Mouse (Mus musculus) heart, embryonic 14.5 days (tissue): Measurements from ENCODE around the gene Xrra1. TPM values are rescaled to one million over a fixed set of nuclear protein-coding genes. Genes with fewer than 3 reads are reported as not detected.
A peak's percentile ranks its signal among the peaks of the same experiment; 100 is the strongest.
"Not testable (repeated sequence)": the region's sequence is repeated elsewhere in the genome, so short reads cannot be mapped to it uniquely, and the experiment has no call there.

Experiments
- ATAC-seq: fragments of 200-750 bp; cut with Nextera tagmentation; 2 replicates; pipeline ENCODE4 v1.8.0; 2017; ENCODE audit warnings: low read depth, moderate TSS enrichment; ENCODE audit not compliant: insufficient number of reproducible peaks, insufficient read depth, low FRiP score
- H3K27ac ChIP-seq, 2 experiments: fragments of 200-500 bp in 1 of 2; fragments of 300-500 bp in 1 of 2; sonication (generic) in 1 of 2; replicated peaks in 1 of 2; 2 replicates each; pipeline ENCODE4 v1.5.1; 2012 to 2014; ENCODE audit warnings: low read depth in 2 of 2, low read length in 2 of 2, control low read depth in 1 of 2, mild to moderate bottlenecking in 1 of 2, mixed read lengths in 1 of 2; ENCODE audit not compliant: control insufficient read depth in 1 of 2, insufficient read depth in 1 of 2
- H3K27me3 ChIP-seq: fragments of 300-500 bp; sonication (generic); 2 replicates; pipeline ENCODE4 v1.6.1; 2014; ENCODE audit warnings: mild to moderate bottlenecking, low read length, control low read depth; ENCODE audit not compliant: control insufficient read depth, insufficient read depth
- H3K36me3 ChIP-seq: fragments of 300-500 bp; sonication (generic); 2 replicates; pipeline ENCODE4 v1.6.1; 2014; ENCODE audit warnings: mild to moderate bottlenecking, control low read depth, low read length, mixed read lengths; ENCODE audit not compliant: control insufficient read depth, insufficient read depth
- H3K4me1 ChIP-seq, 2 experiments: fragments of 200-500 bp in 1 of 2; fragments of 300-500 bp in 1 of 2; sonication (generic) in 1 of 2; 2 replicates each; pipeline ENCODE4 v1.6.1; 2012 to 2014; ENCODE audit warnings: low read length in 2 of 2, control low read depth in 1 of 2, mixed read lengths in 1 of 2; ENCODE audit not compliant: control insufficient read depth in 2 of 2, insufficient read depth in 2 of 2
- H3K4me2 ChIP-seq: fragments of 300-500 bp; sonication (generic); 2 replicates; pipeline ENCODE4 v1.6.1; 2014; ENCODE audit warnings: mild to moderate bottlenecking, low read length
- H3K4me3 ChIP-seq, 2 experiments: fragments of 200-500 bp in 1 of 2; fragments of 300-500 bp in 1 of 2; sonication (generic) in 1 of 2; 2 replicates each; pipeline ENCODE4 v1.5.1; 2012 to 2014; ENCODE audit warnings: low read length in 2 of 2, mild to moderate bottlenecking in 2 of 2, control low read depth in 1 of 2, low read depth in 1 of 2, moderate library complexity in 1 of 2; ENCODE audit not compliant: control insufficient read depth in 1 of 2, insufficient read depth in 1 of 2
- H3K9ac ChIP-seq: fragments of 300-500 bp; sonication (generic); 2 replicates; pipeline ENCODE4 v1.6.1; 2014; ENCODE audit warnings: mild to moderate bottlenecking, low read length
- H3K9me3 ChIP-seq: fragments of 300-500 bp; sonication (generic); 2 replicates; pipeline ENCODE4 v1.6.1; 2016; ENCODE audit warnings: low read length, control low read depth; ENCODE audit not compliant: control insufficient read depth
- WGBS: fragments of 180-500 bp; shearing (Covaris S2); extraction: QIAGEN DNeasy Blood & Tissue Kit; methylation state at CpG from one replicate; pipeline ENCODE4 v1.1.7; 2014; 5-methylcytosine and 5-hydroxymethylcytosine counted together
- polyA plus RNA-seq: library from polyadenylated mRNA; unstranded; fragments of >200 nt; fragmentation: Nextera tagmentation; extraction: Ambion mirVana; gene quantifications from 2 replicates; pipeline ENCODE4 v1.2.1, GENCODE M21; 2014

The Xrra1 gene
- polyA plus RNA-seq, 1 experiment from 2014 or later, result 0.09 TPM

- Histone ChIP-seq H3K36me3 (0 out of 2 replicates have a peak, but pooled peaks cover 2% of the 10 kb centered on the region), H3K4me3 (no peak overlapping the region), H3K27ac (no peak overlapping the region), H3K9me3 (no peaks in the 10 kb centered on the region), H3K9ac (no peak overlapping the region), H3K4me1 (peaks cover 3 to 8% of the 10 kb centered on the region in 2 experiments; a peak in 3 of 4 replicates), H3K27me3 (no peaks in the 10 kb centered on the region), H3K4me2 (no peak overlapping the region)
- no peak for ATAC-seq
- 94% methylated on average over 8 of the region's 8 CpGs for WGBS
Measured at GRCm38 (mm10) chr7:99954212-99954611, 95.3 kb downstream of the Xrra1 start.

GRCm38 (mm10) chr7:99956095-99956494 lies 97.2 kb downstream of the Xrra1 start:
- no peak overlapping the region for H3K27ac ChIP-seq
- no peak overlapping the region for H3K9ac ChIP-seq
- 0 out of 2 replicates have a peak, but pooled peaks cover 2% of the 10 kb centered on the region for H3K36me3 ChIP-seq
- no peak for ATAC-seq
- H3K4me3 ChIP-seq, result no peak overlapping the region
- 98% methylated on average over 7 of the region's 7 CpGs for WGBS
- no peaks in the 10 kb centered on the region for H3K27me3 ChIP-seq
- H3K4me2 ChIP-seq, result no peak overlapping the region
- no peaks in the 10 kb centered on the region for H3K9me3 ChIP-seq
- H3K4me1 ChIP-seq, result peaks cover 3 to 8% of the 10 kb centered on the region in 2 experiments; a peak in 3 of 4 replicates

- ATAC-seq, result no peak
- Histone ChIP-seq H3K36me3 (0 out of 2 replicates have a peak, but pooled peaks cover 2% of the 10 kb centered on the region), H3K27me3 (no peaks in the 10 kb centered on the region), H3K4me2 (no peak overlapping the region), H3K4me3 (no peak overlapping the region), H3K27ac (no peak overlapping the region), H3K9me3 (no peaks in the 10 kb centered on the region), H3K9ac (no peak overlapping the region), H3K4me1 (peaks cover 3 to 17% of the 10 kb centered on the region in 2 experiments)
- WGBS, result 80% methylated on average over 12 of the region's 12 CpGs
Measured at GRCm38 (mm10) chr7:99957226-99957965, 98.5 kb downstream of the Xrra1 start.

- not testable (repeated sequence) for H3K9ac ChIP-seq, H3K9me3 ChIP-seq, H3K27ac ChIP-seq, ATAC-seq, H3K4me3 ChIP-seq, H3K36me3 ChIP-seq, H3K27me3 ChIP-seq, H3K4me2 ChIP-seq
- WGBS, result 66% methylated on average over 2 of the region's 2 CpGs
- peaks cover 10 to 31% of the 10 kb centered on the region in 2 experiments for H3K4me1 ChIP-seq
Measured at GRCm38 (mm10) chr7:99960571-99960970, 101.7 kb downstream of the Xrra1 start.

GRCm38 (mm10) chr7:99961518-99961917 lies 102.6 kb downstream of the Xrra1 start:
- 85% methylated on average over 2 of the region's 2 CpGs for WGBS
- no peak overlapping the region for H3K4me3 ChIP-seq

GRCm38 (mm10) chr7:99962536-99963236 lies 103.8 kb downstream of the Xrra1 start:
- 54% methylated on average over 8 of the region's 8 CpGs for WGBS
- H3K27ac ChIP-seq, result peak overlapping the region in 1 of 2 experiments; percentile 4; a peak in 1 of 4 replicates
- no peaks in the 10 kb centered on the region for H3K27me3 ChIP-seq
- H3K9me3 ChIP-seq, result no peaks in the 10 kb centered on the region
- H3K9ac ChIP-seq, result no peak overlapping the region
- H3K4me2 ChIP-seq, result no peak overlapping the region
- no peak for ATAC-seq
- H3K36me3 ChIP-seq, result no peaks in the 10 kb centered on the region
- peaks cover 17 to 44% of the 10 kb centered on the region in 2 experiments for H3K4me1 ChIP-seq
- no peak overlapping the region for H3K4me3 ChIP-seq

More at GRCm38 (mm10) chr7:99961518-99961917, 102.6 kb downstream of the Xrra1 start:
- Histone ChIP-seq H3K27me3 (no peaks in the 10 kb centered on the region), H3K27ac (no peak overlapping the region), H3K4me2 (no peak overlapping the region), H3K9ac (no peak overlapping the region), H3K4me1 (peaks cover 15 to 40% of the 10 kb centered on the region in 2 experiments), H3K9me3 (no peaks in the 10 kb centered on the region), H3K36me3 (no peaks in the 10 kb centered on the region)
- ATAC-seq, result no peak

GRCm38 (mm10) chr7:99963237-99963860 lies 104.4 kb downstream of the Xrra1 start:
- Histone ChIP-seq H3K9ac (no peak overlapping the region), H3K9me3 (no peaks in the 10 kb centered on the region), H3K27me3 (no peaks in the 10 kb centered on the region), H3K4me1 (peaks cover 17 to 44% of the 10 kb centered on the region in 2 experiments), H3K4me2 (no peak overlapping the region), H3K4me3 (no peak overlapping the region), H3K36me3 (no peaks in the 10 kb centered on the region), H3K27ac (peak overlapping the region in 1 of 2 experiments; percentile 4; a peak in 1 of 4 replicates)
- WGBS, result 74% methylated on average over 3 of the region's 3 CpGs
- no peak for ATAC-seq
